ENCODE assay signal across 29 mouse cellular contexts in the genomic region with DNA sequence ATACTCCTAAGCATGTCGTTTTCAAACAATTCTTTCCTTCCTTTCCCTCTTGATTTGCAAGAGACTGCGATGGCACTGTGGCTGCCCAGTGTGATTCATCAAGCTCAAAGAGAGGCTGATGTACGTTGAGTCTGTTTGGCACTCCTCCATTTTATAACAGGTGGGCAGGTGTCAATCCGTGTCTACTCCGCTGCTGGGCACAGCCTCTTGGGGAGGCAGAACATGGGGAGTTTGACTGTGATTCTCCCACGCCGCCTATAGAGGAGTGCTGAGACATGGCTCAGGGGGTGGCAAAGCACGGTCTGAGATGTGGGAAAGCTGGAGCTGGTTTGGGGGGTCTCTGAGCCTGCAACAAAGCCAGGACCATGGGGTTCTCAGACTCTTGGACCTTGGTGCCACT.
DNase-seq lines count a peak whose midpoint lies in the region; ATAC-seq lines count a peak whose summit lies in the region.
"Had no signal": no experiment of that assay in that cellular context is flagged by ENCODE, and none has a peak within 500 bp of the region (broad histone marks: within the 10 kb centered on the region; RNA-seq: fewer than 3 reads in every experiment).

No protein-coding gene starts in this region.

- peaks cover 6% of the 10 kb centered on the region for H3K27me3 ChIP-seq in hindbrain, embryonic 13.5 days
- H3K27me3 ChIP-seq in hindbrain, embryonic 14.5 days (ENCODE audit: control insufficient read depth, insufficient read depth, low read length), result no peaks in the 10 kb centered on the region
- H3K27me3 ChIP-seq: CH12.LX; embryonic facial prominence, embryonic 13.5 days; embryonic facial prominence, embryonic 15.5 days; forebrain, embryonic 13.5 days; forebrain, embryonic 15.5 days; Patski had no signal

- 75% methylated on average over 8 of the region's 8 CpGs for WGBS in hindbrain, embryonic 13.5 days
- 74% methylated on average over 8 of the region's 8 CpGs for WGBS in hindbrain, embryonic 14.5 days

- ATAC-seq in frontal cortex, adult (ENCODE audit: low TSS enrichment), result peak; percentile 74
- ATAC-seq in hindbrain, embryonic 13.5 days (ENCODE audit: low FRiP score), result no peak
- no peak for ATAC-seq in hindbrain, embryonic 14.5 days (ENCODE audit: low FRiP score)
- ATAC-seq: activated CD4-positive, CD25-positive, alpha-beta regulatory T cell, adult 4 months; CD4-positive, CD25-positive, alpha-beta regulatory T cell, adult 4 months; forebrain, embryonic 13.5 days; forebrain, embryonic 15.5 days; forebrain, postnatal 0 days; Patski had no signal

- H3K9ac ChIP-seq in hindbrain, embryonic 13.5 days, result no peak overlapping the region
- no peak overlapping the region for H3K9ac ChIP-seq in hindbrain, embryonic 14.5 days
- H3K9ac ChIP-seq: embryonic facial prominence, embryonic 13.5 days; embryonic facial prominence, embryonic 15.5 days; forebrain, embryonic 13.5 days; forebrain, embryonic 15.5 days; forebrain, postnatal 0 days had no signal

- H3K9me3 ChIP-seq in hindbrain, embryonic 13.5 days, result no peaks in the 10 kb centered on the region
- H3K9me3 ChIP-seq in hindbrain, embryonic 14.5 days (ENCODE audit: control insufficient read depth, low read length), result no peaks in the 10 kb centered on the region
- H3K9me3 ChIP-seq: embryonic facial prominence, embryonic 13.5 days; embryonic facial prominence, embryonic 15.5 days; forebrain, embryonic 10.5 days; forebrain, embryonic 13.5 days; forebrain, embryonic 15.5 days; G1E had no signal

- no peaks in the 10 kb centered on the region for H3K36me3 ChIP-seq in hindbrain, embryonic 13.5 days
- no peaks in the 10 kb centered on the region for H3K36me3 ChIP-seq in hindbrain, embryonic 14.5 days (replicated peaks; ENCODE audit: control insufficient read depth, insufficient read depth)
- H3K36me3 ChIP-seq: embryonic facial prominence, embryonic 13.5 days; embryonic facial prominence, embryonic 15.5 days; forebrain, embryonic 10.5 days; forebrain, embryonic 15.5 days; G1E had no signal

- DNase-seq in frontal cortex, postnatal 14 days (ENCODE audit: low spot score in 2 of 2), result no peak
- no peak for DNase-seq in hindbrain, embryonic 14.5 days (ENCODE audit: low spot score)
- peak; percentile 51 for DNase-seq in right cerebral cortex, adult 18-20 months
- DNase-seq in right cerebral cortex, postnatal 14 days, result no peak
- DNase-seq: adrenal gland, adult 8-10 months; adrenal gland, postnatal 14 days; adrenal gland, postnatal 36 days; B cell, adult 2 months; cerebellum, adult 11 months; cerebellum, adult 18-20 months; cerebellum, adult 8-10 months; cerebellum, adult 9-11 months; cerebellum, postnatal 14 days; cerebellum, postnatal 36 days; embryo, embryonic 11 days; forebrain, postnatal 0 days had no signal

- peaks cover 18% of the 10 kb centered on the region for H3K4me1 ChIP-seq in hindbrain, embryonic 13.5 days (replicated peaks)
- no peaks in the 10 kb centered on the region; the same call in 1 of the 2 replicates for H3K4me1 ChIP-seq in hindbrain, embryonic 14.5 days (replicated peaks; ENCODE audit: control insufficient read depth, insufficient read depth, low read length)
- H3K4me1 ChIP-seq: embryonic facial prominence, embryonic 13.5 days; embryonic facial prominence, embryonic 15.5 days had no signal

- no peak overlapping the region for H3K4me2 ChIP-seq in hindbrain, embryonic 13.5 days
- no peak overlapping the region for H3K4me2 ChIP-seq in hindbrain, embryonic 14.5 days (replicated peaks)
- H3K4me2 ChIP-seq: embryonic facial prominence, embryonic 13.5 days; embryonic facial prominence, embryonic 15.5 days; forebrain, embryonic 13.5 days; forebrain, embryonic 15.5 days had no signal

- H3K4me3 ChIP-seq in hindbrain, embryonic 13.5 days, result no peak overlapping the region
- H3K4me3 ChIP-seq in hindbrain, embryonic 14.5 days (replicated peaks; ENCODE audit: low read length), result no peak overlapping the region
- H3K4me3 ChIP-seq: embryonic facial prominence, embryonic 13.5 days; embryonic facial prominence, embryonic 15.5 days; erythroblast, embryonic 14.5 days; forebrain, embryonic 10.5 days; forebrain, embryonic 13.5 days; forebrain, embryonic 15.5 days had no signal

- peak overlapping the region; percentile 12; the same call in 1 of the 2 replicates for H3K27ac ChIP-seq in hindbrain, embryonic 13.5 days
- H3K27ac ChIP-seq in hindbrain, embryonic 14.5 days, result no peak overlapping the region
- H3K27ac ChIP-seq: embryonic facial prominence, embryonic 13.5 days; embryonic facial prominence, embryonic 15.5 days; forebrain, embryonic 10.5 days; forebrain, embryonic 13.5 days; forebrain, embryonic 15.5 days had no signal
